Mouse (Mus musculus): ENCODE data around the gene Xxylt1.
A peak's percentile ranks its signal among the peaks of the same experiment; 100 is the strongest.

The Xxylt1 gene

DNA sequence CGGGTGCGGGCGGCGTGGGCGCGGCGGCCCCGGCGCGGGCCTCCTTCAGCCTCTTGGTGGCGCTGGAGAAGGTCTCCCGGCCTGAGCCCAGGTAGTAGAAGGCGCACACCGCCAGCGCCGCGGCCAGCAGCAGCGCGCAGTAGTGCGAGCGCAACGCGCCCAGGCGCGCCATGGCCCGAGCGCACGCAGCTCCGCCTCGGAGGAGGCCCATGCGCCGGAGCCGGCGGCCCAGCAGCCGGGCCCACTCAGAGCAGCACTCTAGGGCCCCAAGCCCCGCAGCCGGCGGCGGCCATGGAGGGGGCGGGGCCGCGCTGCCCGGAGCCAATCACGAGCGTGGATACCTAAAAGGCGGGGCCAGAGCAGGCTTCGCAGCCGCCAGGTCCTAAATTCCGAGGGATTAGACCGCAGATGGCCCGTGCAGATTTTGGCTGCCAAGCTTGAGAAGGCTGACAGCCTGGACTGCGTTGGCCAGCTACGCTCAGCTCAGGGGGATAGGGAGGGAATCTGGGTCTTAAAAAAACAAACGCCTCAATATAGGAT is at the start of gene Xxylt1:
Xxylt1 (minus strand) TSS at position 308 of the 540 bp plus-strand sequence.
- ATAC-seq (ENCODE audit: insufficient number of reproducible peaks, low FRiP score, low TSS enrichment): peak; percentile 94

DNA sequence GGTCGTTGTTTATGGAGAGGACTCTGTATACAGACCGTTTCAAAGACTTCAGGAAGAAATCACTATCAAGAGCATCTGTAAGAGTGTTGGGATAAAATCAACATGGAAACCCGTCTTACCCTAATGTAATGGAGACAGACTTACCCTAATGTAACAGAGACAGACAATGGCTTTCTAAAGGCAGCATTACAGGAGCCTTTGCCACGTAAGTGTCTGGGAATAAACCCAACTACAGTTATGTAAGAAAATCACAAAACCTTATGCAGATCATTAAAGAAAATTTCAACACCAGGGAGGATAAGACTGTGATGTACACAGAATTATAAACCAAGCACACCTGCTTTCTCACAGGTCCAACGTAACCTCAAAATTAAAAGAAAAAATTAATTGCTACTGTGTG is 46.9 kb upstream of the Xxylt1 start:
- no peak for ATAC-seq (ENCODE audit: insufficient number of reproducible peaks, low FRiP score, low TSS enrichment)

DNA sequence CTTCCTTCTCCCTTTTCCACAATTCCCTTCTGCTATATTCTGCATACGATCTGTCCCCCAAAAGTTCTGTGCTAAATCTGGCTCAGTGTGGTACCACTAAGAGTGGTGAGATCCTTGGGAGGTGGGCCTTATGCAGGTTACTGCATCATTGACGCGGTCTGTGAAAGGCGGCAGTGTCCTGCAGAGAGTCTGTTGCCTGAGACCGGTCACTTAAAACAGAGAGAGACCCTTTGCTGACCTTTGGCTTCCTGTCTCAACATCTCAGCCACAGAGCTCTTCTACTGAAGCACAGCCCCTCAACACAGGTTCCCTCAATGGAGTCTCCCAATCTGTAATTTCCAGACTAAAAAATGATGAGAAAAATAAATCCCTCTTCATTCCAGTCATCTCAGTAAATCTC is 43.8 kb upstream of the Xxylt1 start:
- no peak for ATAC-seq (ENCODE audit: insufficient number of reproducible peaks, low FRiP score, low TSS enrichment)

DNA sequence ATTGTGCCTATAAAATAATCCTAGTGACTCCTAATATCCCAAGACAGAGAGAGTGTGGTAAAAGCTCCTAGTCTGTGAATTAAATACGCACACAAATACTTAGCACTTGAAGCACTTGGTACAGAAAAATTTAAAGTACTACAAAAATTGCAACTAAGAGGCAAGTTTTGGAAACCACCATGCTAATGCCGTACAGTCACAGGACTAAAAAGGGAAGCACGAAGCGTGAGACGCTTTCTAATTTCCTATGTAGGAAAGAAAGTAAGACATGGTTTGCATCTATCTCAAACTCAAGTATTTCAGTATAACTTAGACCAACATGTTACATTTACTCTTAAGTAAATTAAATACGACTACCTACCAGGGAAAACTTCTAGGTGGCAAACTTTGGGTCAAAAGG is 40.4 kb upstream of the Xxylt1 start:
- ATAC-seq (ENCODE audit: insufficient number of reproducible peaks, low FRiP score, low TSS enrichment): no peak

DNA sequence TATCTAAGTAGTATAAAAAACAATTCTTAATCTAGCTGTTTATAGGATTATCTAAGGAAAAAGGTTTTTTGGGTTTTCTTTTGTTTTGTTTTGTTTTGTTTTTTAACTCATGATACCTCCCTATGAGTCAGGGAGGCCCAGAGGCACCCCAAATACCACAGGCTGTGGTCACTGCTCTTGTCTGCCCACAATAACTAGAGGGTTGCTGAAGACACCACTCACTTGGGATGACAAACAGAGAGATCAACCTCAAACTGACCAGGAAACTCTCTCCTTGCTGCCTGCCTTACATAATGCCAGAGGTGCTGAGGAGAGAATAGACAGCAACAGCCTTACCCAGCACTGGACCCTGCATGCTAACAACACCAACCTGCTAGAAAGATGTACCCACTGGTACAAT is 32.4 kb upstream of the Xxylt1 start:
- ATAC-seq (ENCODE audit: insufficient number of reproducible peaks, low FRiP score, low TSS enrichment): no peak

DNA sequence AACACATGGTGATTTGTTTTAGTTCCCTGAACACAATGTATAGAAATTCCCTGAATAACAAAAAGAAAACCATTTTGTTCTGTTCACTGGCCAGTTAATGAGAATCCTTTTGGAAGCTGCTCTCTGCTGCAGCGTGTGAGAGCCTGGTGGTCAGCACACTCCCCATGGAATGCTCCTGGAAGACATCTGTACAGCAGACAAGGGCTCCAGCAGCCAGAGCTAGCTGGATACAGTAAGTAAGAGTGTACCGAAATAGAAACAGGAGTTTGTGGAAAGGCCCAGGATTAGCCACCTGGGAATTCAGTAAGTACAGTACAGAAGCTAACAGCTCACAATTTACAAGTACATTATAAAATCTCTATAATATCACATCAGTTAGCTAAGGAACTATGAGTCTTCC is 20.1 kb upstream of the Xxylt1 start:
- no peak for ATAC-seq (ENCODE audit: insufficient number of reproducible peaks, low FRiP score, low TSS enrichment)

DNA sequence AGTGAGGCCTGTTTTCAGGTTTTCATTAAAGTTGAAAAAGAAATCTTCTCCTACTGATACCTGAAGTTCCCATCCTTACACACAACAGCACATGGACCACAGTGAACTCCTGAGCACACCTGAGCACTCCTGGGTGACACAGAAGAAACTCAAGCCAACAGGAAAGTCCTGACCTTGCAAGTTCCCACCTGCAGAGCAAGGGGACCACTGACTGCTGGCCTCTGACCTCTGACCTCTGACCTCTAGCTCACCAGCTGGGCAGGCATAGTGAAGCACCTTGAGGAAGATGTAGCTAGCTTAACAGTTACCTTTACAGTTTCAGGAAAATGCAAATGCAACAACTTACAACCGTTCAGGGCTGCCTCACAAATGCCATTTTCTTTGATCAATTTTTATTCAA is 18.7 kb upstream of the Xxylt1 start:
- ATAC-seq (ENCODE audit: insufficient number of reproducible peaks, low FRiP score, low TSS enrichment): no peak

DNA sequence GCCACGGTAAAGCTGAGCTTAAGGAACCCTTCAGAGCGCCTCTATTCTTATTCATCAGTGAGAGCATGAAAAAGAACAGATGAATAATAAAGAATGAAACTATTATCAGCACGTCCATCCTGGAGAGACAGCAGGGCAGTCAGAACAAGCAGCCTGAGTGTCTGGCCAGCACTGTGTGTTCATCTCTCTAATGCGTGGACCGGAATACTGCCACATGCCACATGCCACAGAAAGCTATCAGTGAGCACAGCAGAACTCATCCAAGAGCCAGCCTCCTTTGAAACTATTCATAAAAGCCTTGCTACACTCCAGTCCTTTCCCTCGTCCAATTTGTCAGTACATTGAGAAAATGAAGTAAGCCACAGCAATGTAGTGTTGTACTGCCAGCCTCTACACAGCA is 12.8 kb upstream of the Xxylt1 start:
- no peak for ATAC-seq (ENCODE audit: insufficient number of reproducible peaks, low FRiP score, low TSS enrichment)

DNA sequence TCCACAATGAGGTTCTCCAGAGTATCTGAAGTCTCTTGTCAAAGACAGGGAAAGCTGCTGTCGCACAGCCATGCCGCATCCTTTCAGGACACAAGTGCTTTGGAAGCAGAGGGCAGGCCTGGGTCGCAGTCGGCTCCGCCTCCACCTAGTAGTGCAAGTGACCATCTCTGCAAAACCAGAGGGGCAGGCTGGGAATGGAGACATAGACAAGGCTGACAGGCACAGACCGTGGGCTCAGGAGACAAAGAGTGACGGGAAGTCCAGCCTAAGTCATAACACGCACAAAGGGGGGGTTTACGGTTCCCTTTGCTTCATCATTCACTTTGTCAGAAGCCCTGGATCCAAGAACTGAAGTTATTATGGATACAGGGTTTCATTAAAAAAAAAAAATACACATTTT is 12.0 kb upstream of the Xxylt1 start:
- no peak for ATAC-seq (ENCODE audit: insufficient number of reproducible peaks, low FRiP score, low TSS enrichment)

DNA sequence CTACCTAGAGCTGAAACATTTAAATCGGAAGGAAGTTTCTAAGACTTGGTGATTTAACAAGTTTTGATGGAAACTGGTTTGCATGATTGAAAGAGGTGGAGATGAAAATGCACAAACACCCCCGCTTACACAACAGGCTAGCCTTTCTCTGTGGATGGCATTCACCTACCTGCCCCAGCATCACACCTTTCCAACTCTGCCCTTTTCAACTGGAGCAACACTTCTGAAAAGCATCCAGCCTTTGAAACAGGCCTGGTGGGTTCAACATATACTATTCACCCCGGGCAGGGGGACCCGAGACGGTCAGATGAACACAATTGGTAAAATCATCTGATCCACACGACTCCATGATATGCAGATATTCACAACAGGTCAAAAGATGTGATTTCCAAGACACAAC is 659 bp upstream of the Xxylt1 start:
- no peak for ATAC-seq (ENCODE audit: insufficient number of reproducible peaks, low FRiP score, low TSS enrichment)

DNA sequence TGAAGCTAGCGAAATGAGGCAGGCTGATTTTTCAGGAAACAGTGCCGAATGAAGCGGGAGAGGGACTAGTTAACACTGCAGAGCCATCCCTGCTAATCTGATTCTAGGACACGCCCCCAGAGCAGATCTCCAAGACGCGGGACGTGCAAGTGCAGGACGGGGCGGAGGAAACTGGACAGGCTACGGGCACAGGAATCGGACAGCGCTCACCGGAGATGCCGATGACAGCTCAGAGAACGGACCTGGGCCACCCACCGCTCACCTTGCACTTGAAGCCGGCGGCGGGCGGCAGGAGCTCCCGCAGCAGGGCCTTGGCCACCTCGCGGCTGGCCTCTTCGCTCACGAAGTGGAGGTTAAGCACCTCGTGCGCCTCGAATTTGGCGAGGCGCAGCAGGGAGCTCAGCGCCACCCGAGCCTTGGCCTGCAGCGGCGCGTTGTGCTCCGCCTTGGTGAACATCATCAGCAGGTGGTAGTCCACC is 620 bp downstream of the Xxylt1 start:
- ATAC-seq (ENCODE audit: insufficient number of reproducible peaks, low FRiP score, low TSS enrichment): peak; percentile 71

DNA sequence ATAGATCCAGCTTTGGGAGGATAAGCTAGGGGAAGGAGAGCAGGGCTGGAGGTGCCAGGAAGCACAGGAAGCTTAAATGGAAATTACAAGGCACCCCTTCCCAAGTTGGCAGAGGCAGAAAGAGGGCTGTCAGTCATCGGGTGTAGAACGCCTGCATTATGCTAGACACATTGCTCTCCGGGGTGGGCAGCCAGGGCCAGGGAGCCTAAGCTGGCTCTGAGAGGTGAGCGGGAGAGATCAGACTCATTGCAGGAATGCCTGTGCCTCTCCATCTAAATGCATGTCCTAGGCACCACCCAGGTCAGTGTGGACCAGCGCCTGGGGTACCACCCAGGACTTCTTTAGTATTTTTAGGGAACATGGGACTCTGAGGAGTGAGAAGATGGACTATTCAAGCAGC is 3.8 kb downstream of the Xxylt1 start:
- ATAC-seq (ENCODE audit: insufficient number of reproducible peaks, low FRiP score, low TSS enrichment): no peak

DNA sequence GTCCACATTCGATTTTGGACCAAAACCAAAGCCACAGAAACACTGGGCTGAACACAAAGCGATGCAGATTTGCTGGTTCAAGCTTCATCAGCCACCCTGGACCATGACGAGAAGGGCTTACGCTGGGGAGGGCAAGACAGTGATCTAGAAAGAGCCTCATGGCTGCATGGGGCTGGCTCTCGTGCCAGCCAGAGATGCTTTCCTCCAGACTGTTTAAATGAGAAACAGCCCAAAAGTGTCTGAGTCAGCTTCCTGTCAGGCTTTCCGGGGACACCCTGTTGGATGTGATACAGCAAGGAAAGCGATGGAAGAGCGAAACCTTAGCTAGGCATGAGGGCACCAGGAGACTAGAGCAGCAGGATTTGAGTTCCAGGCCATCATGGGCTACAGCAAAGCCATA is 4.8 kb downstream of the Xxylt1 start:
- no peak for ATAC-seq (ENCODE audit: insufficient number of reproducible peaks, low FRiP score, low TSS enrichment)

DNA sequence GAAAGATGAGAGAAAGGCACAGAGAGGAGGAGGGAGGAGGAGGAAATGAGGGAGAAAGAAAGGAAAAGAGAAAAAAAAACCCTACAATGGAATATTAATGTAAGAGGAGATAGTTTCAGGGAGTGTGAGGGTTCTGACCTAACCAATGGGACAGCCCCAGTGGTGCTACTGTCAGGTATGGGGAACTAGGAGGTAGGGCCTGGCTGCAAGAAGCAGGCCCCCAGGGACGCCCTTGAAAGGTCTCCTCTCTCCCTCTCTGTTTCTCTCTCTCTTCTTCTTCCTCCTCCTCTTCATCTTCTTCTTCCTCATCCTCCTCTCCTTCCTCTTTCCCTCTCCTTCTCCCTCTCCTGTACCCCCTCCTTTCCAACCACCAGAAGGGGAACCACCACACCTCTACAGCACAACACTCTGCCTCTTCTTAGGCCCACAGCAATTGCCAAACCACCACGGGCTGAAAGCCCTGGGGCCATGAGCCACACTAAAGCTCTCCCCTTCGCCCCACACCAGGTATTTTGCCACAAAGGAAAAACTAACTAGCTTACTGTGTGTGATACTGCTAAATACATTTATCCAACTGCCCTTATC is 6.8 kb downstream of the Xxylt1 start:
- ATAC-seq (ENCODE audit: insufficient number of reproducible peaks, low FRiP score, low TSS enrichment): no peak

DNA sequence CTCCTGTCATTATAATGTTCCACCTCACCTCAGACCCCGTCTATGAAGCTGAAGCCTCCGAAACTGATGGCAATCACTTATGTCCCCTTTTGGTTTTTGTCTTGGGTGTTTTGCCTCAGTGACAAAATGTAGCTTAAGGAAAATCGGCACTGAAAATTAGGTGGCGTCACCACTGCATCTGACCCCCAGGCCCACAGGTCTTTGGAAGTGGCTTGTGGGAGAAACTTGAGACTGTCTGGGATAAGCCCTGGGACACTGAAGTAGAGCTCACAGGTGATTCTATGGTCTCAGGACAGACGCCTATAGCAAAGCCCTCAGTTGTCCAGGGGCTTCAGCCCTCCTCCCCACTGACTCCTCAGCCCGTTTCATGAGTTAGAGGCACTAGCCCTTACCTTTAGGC is 9.5 kb downstream of the Xxylt1 start:
- ATAC-seq (ENCODE audit: insufficient number of reproducible peaks, low FRiP score, low TSS enrichment): no peak

DNA sequence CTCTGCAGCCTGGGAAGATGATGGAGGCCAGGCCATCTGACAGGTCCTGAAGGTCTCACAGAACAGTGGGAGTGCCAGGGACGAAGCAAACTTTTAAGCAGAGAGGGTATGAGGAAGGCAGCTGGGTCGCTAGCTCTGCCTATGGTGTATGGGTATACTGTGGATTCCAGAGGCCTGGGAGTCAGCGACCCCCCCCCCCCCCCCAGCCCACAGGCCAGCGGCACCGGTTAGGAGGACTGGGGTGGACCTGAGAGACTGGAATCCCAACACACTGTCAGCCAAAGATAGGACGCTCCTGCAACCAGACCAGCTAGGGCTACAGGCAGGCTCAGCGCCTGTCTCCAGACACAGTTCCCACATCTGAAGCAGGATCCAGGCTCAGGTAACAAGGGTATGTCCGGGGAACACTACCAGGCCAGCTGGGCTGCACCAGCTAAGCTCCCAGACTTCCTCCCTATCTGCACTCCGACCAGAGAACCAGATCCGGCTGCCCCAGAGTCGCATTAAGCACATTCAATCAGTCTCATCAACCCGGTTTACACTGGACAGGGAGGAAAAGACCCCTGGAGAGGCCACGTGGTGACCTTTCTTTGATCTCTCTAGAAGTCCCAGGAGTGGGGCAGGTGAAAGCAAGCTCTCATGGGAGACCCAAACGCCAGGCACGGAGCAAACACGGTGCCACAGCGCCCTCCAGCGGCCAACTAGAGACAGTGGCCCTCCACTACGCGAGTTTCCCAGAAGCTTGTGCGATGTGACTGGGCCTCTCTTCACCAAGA is 10.7 kb downstream of the Xxylt1 start:
- ATAC-seq (ENCODE audit: insufficient number of reproducible peaks, low FRiP score, low TSS enrichment): peak; percentile 74

DNA sequence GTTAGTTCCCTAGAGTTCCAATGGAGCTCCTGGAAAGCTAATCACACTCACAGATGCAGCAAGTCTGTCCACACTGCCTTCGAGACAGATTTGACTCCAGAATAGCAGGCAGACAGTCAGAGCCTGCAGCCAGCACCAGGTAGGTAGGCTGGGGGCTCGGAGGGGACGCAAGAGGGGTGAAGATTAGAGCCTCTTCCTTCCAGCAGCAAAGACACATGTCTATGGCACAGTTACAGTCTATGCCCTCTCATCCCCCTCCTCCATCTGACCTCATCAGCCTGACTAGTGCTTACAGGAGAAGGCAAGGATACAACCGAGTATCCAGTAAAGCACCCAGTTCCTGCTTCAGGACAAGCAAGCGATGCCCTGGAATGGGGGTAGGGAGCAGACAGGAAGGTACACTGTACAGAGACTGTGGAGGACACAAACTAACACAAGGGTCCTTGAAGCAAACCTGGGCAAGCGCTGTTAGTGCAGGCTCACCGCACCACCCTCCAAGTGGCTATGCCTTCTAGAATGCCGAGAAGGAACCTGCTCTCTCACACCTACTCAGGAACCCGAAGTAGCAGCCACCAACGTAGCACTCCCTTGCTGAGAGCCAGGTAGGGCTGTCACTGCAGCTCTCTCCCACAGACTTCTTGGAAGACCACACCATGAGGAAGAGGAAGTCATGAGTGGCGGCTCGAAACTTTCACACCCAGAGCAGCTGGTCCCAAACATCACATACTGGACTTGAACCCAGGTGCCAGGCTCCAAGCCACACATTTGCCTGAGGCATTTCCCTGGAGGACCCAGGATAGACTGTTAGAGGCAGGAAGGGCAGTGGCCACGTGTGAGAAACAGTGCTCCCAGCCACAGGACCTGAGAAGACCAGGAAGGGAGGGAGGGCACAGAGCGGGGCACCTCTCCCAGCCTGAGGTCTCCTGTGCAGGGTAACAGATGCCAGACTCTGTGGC is 11.7 kb downstream of the Xxylt1 start:
- ATAC-seq (ENCODE audit: insufficient number of reproducible peaks, low FRiP score, low TSS enrichment): no peak

DNA sequence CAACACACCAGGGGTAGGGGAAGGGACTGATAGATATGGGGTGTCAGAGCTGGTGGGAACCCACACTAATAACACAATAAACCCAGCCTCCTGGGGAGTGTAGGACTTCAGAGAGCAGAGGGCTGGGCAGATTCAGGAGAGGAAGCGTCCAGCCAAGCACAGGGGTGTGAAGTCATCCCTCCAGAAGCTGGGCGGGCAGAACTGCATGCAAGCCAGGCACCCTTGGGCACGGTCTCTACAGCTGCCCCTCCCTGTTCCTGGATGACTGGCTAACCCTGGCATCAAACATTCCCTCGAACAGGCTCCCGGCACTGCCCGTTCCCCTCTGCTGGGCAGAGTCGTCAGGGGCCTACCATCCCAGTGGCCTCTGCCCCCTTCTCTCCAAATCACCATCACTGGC is 13.0 kb downstream of the Xxylt1 start:
- no peak for ATAC-seq (ENCODE audit: insufficient number of reproducible peaks, low FRiP score, low TSS enrichment)

DNA sequence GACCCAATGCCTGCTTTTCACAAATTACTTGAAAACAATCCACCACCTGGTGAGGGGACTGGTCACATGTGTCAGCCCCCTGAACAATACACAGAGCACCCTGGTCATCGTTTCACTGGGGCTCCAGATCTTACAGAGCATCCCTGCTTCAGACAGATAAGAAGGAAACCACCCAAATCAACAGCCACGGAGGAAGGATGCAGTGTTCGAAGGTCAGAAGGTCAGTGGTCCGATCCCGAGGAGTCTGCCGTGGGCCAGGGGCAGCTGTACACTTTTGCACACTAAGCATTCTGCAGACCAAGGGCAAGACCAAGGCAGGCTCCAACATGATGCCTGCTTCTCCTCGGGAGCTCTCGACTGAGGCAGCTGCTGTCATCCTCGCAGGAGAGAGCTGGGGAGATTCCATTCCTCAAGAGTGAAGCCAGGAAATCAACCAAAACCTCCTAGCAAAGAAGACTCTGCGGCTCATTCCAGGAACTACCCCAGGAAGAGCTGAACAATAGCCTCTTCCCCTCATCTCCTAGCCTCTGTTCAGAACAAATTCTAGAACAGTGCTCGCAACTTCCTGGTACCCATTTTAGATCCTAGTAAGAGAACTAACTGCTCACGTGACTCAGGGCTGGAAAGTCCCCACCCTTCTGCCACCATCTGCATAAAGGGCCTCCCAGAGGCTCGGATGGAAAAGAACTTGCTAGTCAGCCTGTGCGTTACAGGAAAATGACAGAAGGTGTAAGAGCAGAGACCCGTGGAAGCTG is 14.7 kb downstream of the Xxylt1 start:
- no peak for ATAC-seq (ENCODE audit: insufficient number of reproducible peaks, low FRiP score, low TSS enrichment)

DNA sequence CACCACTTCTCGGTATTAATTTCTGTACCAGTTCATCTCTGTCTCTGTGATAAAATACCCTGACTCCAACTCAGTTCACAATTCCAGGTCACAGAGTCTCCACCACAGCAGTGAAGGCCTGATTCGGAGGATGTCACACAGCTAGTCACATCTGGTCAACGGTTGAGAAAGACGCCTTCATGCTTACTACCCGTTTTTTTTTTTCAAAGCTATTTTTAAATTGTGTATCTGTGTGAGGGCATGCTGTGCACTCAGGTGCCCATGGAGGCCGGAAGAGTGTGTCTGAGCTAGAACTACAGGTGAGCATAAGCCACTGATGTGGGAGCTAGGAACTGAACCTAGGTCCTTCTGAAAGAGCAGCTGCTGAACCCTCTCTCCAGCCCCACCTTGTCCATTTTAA is 16.4 kb downstream of the Xxylt1 start:
- ATAC-seq (ENCODE audit: insufficient number of reproducible peaks, low FRiP score, low TSS enrichment): no peak

Data from cerebellum, adult (tissue).